Mouse (Mus musculus) left cerebral cortex, adult 8-10 months (tissue): Measurements from ENCODE around the gene Crip2. TPM values are rescaled to one million over a fixed set of nuclear protein-coding genes. Genes with fewer than 3 reads are reported as not detected.
A peak's percentile ranks its signal among the peaks of the same experiment; 100 is the strongest.

Source experiments
- DNase-seq, 2 experiments: peaks; one replicate each; pipeline ENCODE4 v3.0.0; 2022; ENCODE audit warnings: low spot score in 2 of 2
- total RNA-seq, 4 experiments: library from RNA; stranded (reverse); gene quantifications; 2 replicates each; pipeline ENCODE4 v1.2.4; 2022

Crip2 gene
- total RNA-seq, 4 experiments from 2014 or later: 142 to 161 (median 148) TPM

DNA sequence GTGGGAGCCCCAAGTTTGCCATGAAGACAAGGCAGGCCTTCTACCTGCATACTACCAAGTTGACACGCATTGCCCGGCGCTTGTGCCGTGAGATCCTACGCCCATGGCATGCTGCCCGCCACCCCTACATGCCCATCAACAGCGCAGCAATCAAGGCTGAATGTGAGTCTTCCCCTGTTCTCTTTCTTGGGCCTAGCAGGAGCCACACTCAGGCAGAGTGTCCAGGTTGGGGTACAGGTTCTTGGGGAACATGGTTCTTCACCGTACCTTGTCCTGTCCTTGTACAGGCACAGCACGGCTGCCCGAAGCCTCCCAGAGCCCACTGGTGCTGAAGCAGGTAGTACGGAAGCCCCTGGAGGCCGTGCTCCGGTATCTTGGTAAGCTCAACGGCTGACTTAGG, 8.4 kb upstream of the Crip2 start:
- DNase-seq: no peak

DNA sequence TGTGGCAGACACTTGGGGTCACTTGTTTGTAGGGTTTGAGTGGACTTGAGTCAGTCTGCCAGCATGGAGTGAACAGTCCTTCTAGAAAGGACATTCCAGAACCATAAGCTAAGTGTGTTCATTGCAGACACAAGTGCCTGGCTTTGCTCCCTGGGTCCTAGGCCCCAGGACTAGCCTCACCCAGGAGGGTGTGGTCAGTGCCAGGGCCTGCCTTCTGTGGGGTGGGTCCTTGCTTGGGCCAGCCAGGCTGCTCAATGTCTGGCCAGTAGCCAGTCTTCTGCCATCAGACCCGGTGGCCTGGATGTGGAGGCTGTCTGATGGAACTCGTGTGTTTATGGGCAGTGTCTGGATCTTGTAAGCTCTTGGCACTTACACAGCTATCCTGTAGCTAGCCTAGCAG, 7.5 kb upstream of the Crip2 start:
- no peak for DNase-seq

GRCm38 (mm10) chr12:113133260-113133659, 6.8 kb upstream of the Crip2 start:
- DNase-seq: no peak

- no peak for DNase-seq
Measured at GRCm38 (mm10) chr12:113133861-113134403, 6.1 kb upstream of the Crip2 start.

DNA sequence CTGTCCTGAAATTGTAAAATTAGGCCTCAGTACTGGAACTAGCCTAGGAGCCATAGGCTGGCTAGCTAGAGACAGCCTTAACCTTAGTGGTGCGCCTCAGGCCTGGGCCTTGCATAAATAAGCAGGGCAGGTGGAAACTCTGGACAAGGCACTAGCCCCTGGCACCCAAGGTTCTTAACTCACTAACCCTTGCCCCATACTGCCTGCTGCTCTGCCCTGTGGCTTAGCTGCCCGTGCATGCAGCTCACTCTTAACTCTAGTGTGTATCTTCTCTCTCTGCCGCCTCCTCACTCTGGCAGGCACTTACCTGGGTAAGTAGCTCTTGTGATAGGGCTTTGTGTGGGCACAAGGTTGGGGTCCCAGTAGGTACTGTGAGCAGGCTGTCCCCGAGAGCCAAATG, 5.5 kb upstream of the Crip2 start:
- no peak for DNase-seq

GRCm38 (mm10) chr12:113135401-113135800, 4.6 kb upstream of the Crip2 start:
- DNase-seq: no peak

GRCm38 (mm10) chr12:113136492-113137020, 3.5 kb upstream of the Crip2 start:
- DNase-seq: no peak

DNA sequence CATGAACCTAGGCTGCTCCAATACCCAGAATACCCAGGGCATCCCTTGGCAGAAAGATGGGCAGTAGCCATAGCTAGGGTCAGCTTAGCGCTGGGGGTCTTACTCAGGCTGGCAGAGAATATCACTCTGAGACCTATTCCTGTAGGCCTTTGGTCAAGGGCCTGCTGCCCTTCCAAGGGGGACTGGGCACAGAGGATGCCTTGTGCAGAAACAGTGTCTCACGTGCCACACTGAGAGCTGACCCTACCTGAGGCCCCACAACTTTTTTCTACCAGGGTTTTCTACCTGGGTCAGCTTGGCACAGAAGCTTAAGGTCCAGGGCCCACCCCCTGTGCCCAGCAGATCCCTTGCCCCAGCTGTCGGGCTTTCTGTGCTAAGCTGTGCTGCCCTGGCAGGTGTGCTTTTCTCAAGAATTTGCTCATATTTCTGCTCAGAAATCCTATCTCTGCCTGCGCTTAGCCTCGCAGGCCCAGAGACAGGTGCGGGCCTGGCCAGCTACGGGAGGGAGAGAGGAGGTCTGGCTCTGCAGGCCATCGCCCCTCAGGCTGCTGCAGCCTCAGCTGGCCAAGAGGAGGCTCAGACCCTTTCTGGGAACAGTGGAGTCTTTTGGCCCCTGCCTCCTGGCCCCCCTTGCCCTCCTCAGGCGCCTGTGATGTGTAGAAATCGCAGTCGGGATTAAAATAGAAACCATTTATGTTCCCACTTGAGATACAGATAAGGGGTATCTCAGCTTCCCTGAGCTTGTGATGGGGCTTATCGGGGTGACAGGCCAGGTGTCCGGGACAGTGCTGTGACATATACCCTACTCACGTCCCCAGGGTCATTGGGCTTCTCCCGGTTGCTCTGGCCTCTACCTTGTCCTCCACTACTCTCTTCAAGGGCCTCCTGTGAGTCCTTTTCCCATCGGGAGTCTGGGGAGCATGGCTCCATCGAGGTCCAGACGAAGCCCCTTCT, 2.5 kb upstream of the Crip2 start:
- DNase-seq: no peak

DNA sequence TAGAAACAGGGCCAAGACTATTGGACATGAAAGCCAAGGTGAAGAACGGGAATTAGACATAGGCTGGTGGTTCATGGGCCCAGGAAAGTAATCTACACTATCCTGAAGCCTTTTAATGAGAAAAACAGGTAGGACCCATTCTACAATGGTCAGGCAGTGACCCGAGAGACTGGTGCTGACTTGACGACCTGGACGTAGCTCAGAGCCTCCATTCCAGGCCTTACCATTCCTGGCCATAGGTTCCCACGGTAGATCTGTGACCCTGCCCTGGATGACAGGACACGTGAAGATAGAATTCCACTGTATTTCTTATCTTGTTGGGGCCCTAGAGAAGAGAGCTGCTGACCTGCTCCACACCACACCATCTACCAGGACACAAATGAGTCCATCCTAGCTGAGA, 1.7 kb upstream of the Crip2 start:
- DNase-seq: no peak

- DNase-seq: no peak
Measured at GRCm38 (mm10) chr12:113138901-113139864, 853 bp upstream of the Crip2 start.

DNA sequence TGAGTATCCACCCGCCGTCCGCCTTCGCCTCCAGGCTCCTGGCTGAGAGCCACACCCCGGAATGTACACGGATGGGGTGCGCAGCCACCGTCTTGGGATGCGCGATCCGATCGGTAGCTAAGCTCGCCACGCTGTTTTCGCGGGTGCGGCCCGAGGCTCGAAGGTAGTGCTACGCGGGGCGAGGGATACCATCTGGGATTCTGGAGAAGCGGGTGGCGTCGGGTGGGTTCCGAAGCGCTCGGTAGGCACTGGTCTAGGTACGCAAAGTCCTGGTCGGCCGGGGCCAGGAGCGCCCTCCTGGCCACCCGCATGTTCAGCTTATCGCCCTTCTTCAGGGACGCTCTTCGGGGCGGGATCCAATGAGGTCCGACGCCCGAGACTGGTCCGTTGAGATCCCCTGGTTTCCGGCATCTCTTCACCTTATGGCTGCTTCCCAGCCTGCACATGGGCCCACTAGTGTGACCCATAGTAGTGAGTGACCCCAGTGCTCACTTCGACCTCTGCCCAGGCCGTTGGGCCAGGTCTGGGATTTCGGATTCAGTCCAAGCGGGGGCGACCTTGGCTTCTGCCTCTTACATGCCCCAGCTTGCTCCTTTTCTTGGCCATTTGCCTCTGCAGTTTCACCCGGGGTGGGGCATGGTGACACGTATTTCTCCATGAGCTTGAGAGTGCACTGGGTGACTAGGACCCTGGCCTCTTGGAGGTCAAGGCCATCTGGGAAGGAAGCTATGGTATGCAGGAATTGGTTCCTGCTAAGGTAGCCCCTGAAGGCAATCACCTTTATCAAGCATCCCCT, 778 bp downstream of the Crip2 start:
- peak in 1 of 2 experiments; percentile 56 for DNase-seq

- no peak for DNase-seq
Measured at GRCm38 (mm10) chr12:113141531-113141973, 1.5 kb downstream of the Crip2 start.

GRCm38 (mm10) chr12:113142021-113142975, 2.3 kb downstream of the Crip2 start:
- peak in 1 of 2 experiments; percentile 65 for DNase-seq

DNA sequence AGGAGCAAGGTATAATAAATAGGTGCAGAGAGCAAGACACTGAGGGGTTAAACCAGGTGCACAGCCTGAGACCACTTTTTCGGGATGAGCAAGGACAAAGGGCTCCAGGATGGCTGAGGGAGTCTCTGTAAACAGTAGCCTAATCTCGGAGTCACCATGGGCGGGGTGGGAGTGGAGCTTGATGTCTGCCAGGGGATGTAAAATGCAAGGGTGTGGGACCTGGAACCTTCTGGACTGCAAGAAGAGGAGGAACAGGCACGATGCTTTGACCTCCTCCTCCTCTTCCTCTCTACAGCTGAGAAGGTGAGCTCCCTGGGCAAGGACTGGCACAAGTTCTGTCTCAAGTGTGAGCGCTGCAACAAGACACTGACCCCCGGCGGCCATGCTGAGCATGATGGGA, 3.1 kb downstream of the Crip2 start:
- DNase-seq: no peak

DNA sequence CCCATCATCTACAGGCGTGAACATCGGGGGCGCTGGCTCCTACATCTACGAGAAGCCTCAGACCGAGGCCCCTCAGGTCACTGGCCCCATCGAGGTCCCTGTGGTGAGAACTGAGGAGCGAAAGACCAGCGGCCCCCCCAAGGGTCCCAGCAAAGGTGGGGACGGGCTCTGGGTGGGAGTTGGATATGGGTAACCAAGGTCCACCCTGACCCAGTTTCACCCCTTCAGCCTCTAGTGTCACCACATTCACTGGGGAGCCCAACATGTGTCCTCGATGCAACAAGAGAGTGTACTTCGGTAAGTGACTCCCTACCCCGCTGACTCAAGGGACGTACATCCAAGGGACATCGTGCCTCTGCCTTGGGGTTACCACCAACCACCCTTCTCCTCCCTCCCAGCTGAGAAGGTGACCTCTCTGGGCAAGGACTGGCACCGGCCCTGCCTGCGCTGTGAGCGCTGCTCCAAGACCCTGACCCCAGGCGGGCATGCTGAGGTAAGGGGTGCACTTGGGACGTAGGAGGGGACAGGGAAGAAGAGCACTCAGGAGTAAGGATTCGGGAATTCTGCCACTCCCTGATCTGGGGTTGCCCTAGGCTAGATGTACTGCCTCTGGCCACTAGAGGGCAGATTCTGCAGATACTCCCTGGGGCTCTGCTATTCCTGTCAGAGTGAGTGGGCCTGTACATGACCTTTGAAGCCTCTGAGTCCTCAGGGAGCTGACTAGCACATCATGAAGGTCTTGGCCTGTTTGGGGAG, 4.1 kb downstream of the Crip2 start:
- DNase-seq: no peak

DNA sequence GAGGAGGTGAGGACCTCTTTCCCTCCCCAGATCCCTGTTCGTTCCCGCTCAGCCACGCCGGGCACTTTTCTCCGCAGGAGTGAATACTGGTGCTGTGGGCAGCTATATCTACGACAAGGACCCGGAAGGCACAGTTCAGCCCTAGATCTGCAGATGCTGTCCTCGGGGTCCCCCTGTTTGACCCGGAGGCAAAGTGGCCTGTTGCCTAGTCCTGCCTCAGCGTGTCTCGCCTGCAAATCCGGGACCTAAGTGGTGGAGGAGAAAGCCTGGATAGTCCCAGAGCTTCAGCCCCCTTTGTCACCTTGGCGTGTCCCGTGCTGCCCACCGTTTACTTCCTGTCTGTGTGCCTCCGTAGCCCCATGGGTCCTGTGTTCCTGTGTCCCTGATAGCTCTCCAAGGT, 4.8 kb downstream of the Crip2 start:
- no peak for DNase-seq

DNA sequence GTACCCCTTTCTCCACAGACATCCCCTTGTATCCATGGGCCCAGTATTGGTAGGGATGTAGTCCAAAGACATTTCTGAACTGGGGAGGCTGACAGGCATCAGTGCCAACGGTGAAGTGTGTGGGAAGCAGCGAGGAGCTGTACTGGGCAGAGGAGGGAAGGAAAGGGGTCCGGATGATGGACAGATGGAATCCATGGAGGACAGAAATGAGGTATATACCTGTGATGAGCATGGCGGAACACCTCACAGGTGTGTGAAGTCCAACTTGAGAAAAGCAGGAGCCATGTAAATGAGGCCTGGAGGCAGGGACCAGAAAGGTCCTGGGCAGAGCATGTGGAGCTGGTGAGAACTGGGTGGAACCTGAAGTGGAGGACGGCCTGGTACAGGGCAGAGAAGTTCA, 5.6 kb downstream of the Crip2 start:
- DNase-seq: no peak
